Mouse (Mus musculus) ES-CJ7 (cell line): Measurements from ENCODE around the gene Smgc.
"Not testable (repeated sequence)": the region's sequence is repeated elsewhere in the genome, so short reads cannot be mapped to it uniquely, and the experiment has no call there.

ENCODE experiments used
- DNase-seq: peaks from one replicate; pipeline ENCODE4 v3.0.0; 2011; ENCODE audit warnings: low read depth, low spot score

Gene Smgc

GRCm38 (mm10) chr15:91837965-91838364 is at the start of gene Smgc:
Gene Smgc, plus strand, starts transcription at chr15:91838265.
- no peak for DNase-seq

GRCm38 (mm10) chr15:91788338-91788737 is 49.7 kb upstream of the Smgc start:
- DNase-seq, result no peak

- DNase-seq, result no peak
Observed at GRCm38 (mm10) chr15:91806463-91806862, 31.6 kb upstream of the Smgc start.

GRCm38 (mm10) chr15:91835319-91835718 is 2.7 kb upstream of the Smgc start:
- DNase-seq, result no peak

GRCm38 (mm10) chr15:91864130-91864529 is 26.1 kb downstream of the Smgc start:
- peak; percentile 90 for DNase-seq

- peak; percentile 66 for DNase-seq
Observed at GRCm38 (mm10) chr15:91900245-91900644, 62.2 kb downstream of the Smgc start.

- DNase-seq, result not testable (repeated sequence)
Observed at GRCm38 (mm10) chr15:91907046-91907445, 69.0 kb downstream of the Smgc start.
